Mouse (Mus musculus) C2C12 (cell line): Measurements from ENCODE around the gene Ptgds.

Source experiments
- CTCF ChIP-seq: IDR thresholded peaks from one replicate; pipeline ENCODE4 v1.5.1; 2011; ENCODE audit not compliant: control insufficient read depth, insufficient read depth, insufficient read length
- USF1 ChIP-seq: IDR thresholded peaks from one replicate; pipeline ENCODE4 v1.6.1; 2011; ENCODE audit warnings: low read depth, mild to moderate bottlenecking, control low read depth, moderate library complexity

- no peak for TF ChIP-seq CTCF
- no peak for TF ChIP-seq USF1
Measured at GRCm38 (mm10) chr2:25477541-25477940, 7.7 kb upstream of the Ptgds start.
